Mouse (Mus musculus) embryonic facial prominence, embryonic 14.5 days (tissue): ENCODE measurements around the gene Dock3. TPM values are rescaled to one million over a fixed set of nuclear protein-coding genes. Genes with fewer than 3 reads are reported as not detected.

Source experiments
- ATAC-seq: fragments of 200-750 bp; cut with Nextera tagmentation; 2 replicates; pipeline ENCODE4 v1.8.0; 2017; ENCODE audit warnings: low read depth, moderate number of reproducible peaks, moderate TSS enrichment
- DNase-seq: peaks from one replicate; pipeline ENCODE4 v3.0.0-alpha.2; 2015; ENCODE audit warnings: low spot score
- H3K27ac ChIP-seq: fragments of 300-500 bp; sonication (generic); replicated peaks from 2 replicates; pipeline ENCODE4 v1.5.1; 2014; ENCODE audit warnings: low read depth, mild to moderate bottlenecking, low read length, moderate library complexity
- H3K27me3 ChIP-seq: fragments of 300-500 bp; sonication (generic); replicated peaks from 2 replicates; pipeline ENCODE4 v1.6.1; 2014; ENCODE audit warnings: low read length; ENCODE audit not compliant: control insufficient read depth, insufficient read depth
- H3K36me3 ChIP-seq: fragments of 300-500 bp; sonication (generic); 2 replicates; pipeline ENCODE4 v1.6.1; 2014; ENCODE audit warnings: low read length, mixed read lengths; ENCODE audit not compliant: control insufficient read depth, insufficient read depth
- H3K4me1 ChIP-seq: fragments of 300-500 bp; sonication (generic); 2 replicates; pipeline ENCODE4 v1.6.1; 2014; ENCODE audit warnings: antibody characterized with exemption, low read length; ENCODE audit not compliant: control insufficient read depth, insufficient read depth
- H3K4me2 ChIP-seq: fragments of 300-500 bp; sonication (generic); 2 replicates; pipeline ENCODE4 v1.6.1; 2014; ENCODE audit warnings: low read depth, mild to moderate bottlenecking, low read length, moderate library complexity, mixed read lengths
- H3K4me3 ChIP-seq: fragments of 300-500 bp; sonication (generic); 2 replicates; pipeline ENCODE4 v1.5.1; 2014; ENCODE audit warnings: low read depth, mild to moderate bottlenecking, low read length
- H3K9ac ChIP-seq: fragments of 300-500 bp; sonication (generic); 2 replicates; pipeline ENCODE4 v1.6.1; 2014; ENCODE audit warnings: low read depth, mild to moderate bottlenecking, low read length, moderate library complexity, mixed read lengths
- H3K9me3 ChIP-seq: fragments of 300-500 bp; sonication (generic); 2 replicates; pipeline ENCODE4 v1.6.1; 2016; ENCODE audit warnings: low read length; ENCODE audit not compliant: control insufficient read depth
- WGBS: fragments of 180-500 bp; shearing (Covaris S2); extraction: QIAGEN DNeasy Blood & Tissue Kit; methylation state at CpG from one replicate; pipeline ENCODE4 v1.1.7; 2014; 5-methylcytosine and 5-hydroxymethylcytosine counted together
- polyA plus RNA-seq: library from polyadenylated mRNA; unstranded; fragments of >200 nt; fragmentation: Nextera tagmentation; extraction: Ambion mirVana; gene quantifications from 2 replicates; pipeline ENCODE4 v1.2.1, GENCODE M21; 2014

Dock3 gene
- polyA plus RNA-seq, 1 experiment from 2014 or later, result 1.7 TPM

- Histone ChIP-seq H3K4me2 (peak overlapping the region; percentile 87), H3K36me3 (peaks cover 31% of the 10 kb centered on the region), H3K4me1 (peaks cover 15% of the 10 kb centered on the region), H3K9me3 (no peaks in the 10 kb centered on the region), H3K9ac (peak overlapping the region; percentile 77), H3K27me3 (no peaks in the 10 kb centered on the region), H3K27ac (peak overlapping the region; percentile 91), H3K4me3 (peak overlapping the region; percentile 87)
- 0% methylated on average over 9 of the region's 9 CpGs for WGBS
- ATAC-seq (no peak), DNase-seq (no peak)
Observed at GRCm38 (mm10) chr9:106892552-106892875, 339.2 kb downstream of the Dock3 start.

GRCm38 (mm10) chr9:106891829-106892551, 339.7 kb downstream of the Dock3 start, which contains the start of gene Manf:
Gene Manf (minus strand): TSS chr9:106891979.
- Histone ChIP-seq H3K9ac (peak within 1 kb of the TSS; percentile 96), H3K9me3 (no peaks in the 10 kb centered on the region), H3K36me3 (peaks cover 32% of the 10 kb centered on the region), H3K4me3 (peak within 1 kb of the TSS; percentile 87), H3K4me2 (peak within 1 kb of the TSS; percentile 87), H3K27me3 (no peaks in the 10 kb centered on the region), H3K27ac (peak within 1 kb of the TSS; percentile 91), H3K4me1 (peaks cover 17% of the 10 kb centered on the region)
- peak; percentile 99 for DNase-seq
- under 1% methylated on average over 57 of the region's 59 CpGs for WGBS
- ATAC-seq, result peak; percentile 99

- Histone ChIP-seq H3K9ac (peak overlapping the region; percentile 96), H3K9me3 (no peaks in the 10 kb centered on the region), H3K4me3 (peak overlapping the region; percentile 87), H3K36me3 (peaks cover 32% of the 10 kb centered on the region), H3K4me2 (peak overlapping the region; percentile 71), H3K4me1 (peaks cover 17% of the 10 kb centered on the region), H3K27me3 (no peaks in the 10 kb centered on the region), H3K27ac (peak overlapping the region; percentile 87)
- peak; percentile 13 for DNase-seq
- under 1% methylated on average over 17 of the region's 17 CpGs for WGBS
- ATAC-seq, result no peak
Observed at GRCm38 (mm10) chr9:106891341-106891741, 340.4 kb downstream of the Dock3 start.

- no peak for ATAC-seq
- peaks cover 32% of the 10 kb centered on the region for H3K36me3 ChIP-seq
- WGBS, result 61% methylated on average over 8 of the region's 8 CpGs
- H3K4me3 ChIP-seq, result peak overlapping the region; percentile 87
- DNase-seq, result no peak
- H3K27ac ChIP-seq, result 0 out of 2 replicates have a peak overlapping the region, but pooled peaks have one; percentile 87
- H3K9me3 ChIP-seq, result no peaks in the 10 kb centered on the region
- no peaks in the 10 kb centered on the region for H3K27me3 ChIP-seq
- peaks cover 18% of the 10 kb centered on the region for H3K4me1 ChIP-seq
- H3K4me2 ChIP-seq, result peak overlapping the region; percentile 71
- H3K9ac ChIP-seq, result peak overlapping the region; percentile 96
Observed at GRCm38 (mm10) chr9:106890496-106891240, 341.0 kb downstream of the Dock3 start.

- Histone ChIP-seq H3K27me3 (no peaks in the 10 kb centered on the region), H3K36me3 (peaks cover 39% of the 10 kb centered on the region), H3K4me3 (no peak overlapping the region), H3K9me3 (no peaks in the 10 kb centered on the region), H3K27ac (no peak overlapping the region), H3K4me2 (no peak overlapping the region), H3K9ac (no peak overlapping the region), H3K4me1 (peaks cover 31% of the 10 kb centered on the region)
- WGBS, result 84% methylated on average over 9 of the region's 9 CpGs
- no peak for DNase-seq
- ATAC-seq, result no peak
Observed at GRCm38 (mm10) chr9:106889321-106889720, 342.4 kb downstream of the Dock3 start.

GRCm38 (mm10) chr9:106888346-106888745, 343.4 kb downstream of the Dock3 start:
- Histone ChIP-seq H3K9me3 (no peaks in the 10 kb centered on the region), H3K9ac (no peak overlapping the region), H3K27me3 (no peaks in the 10 kb centered on the region), H3K27ac (no peak overlapping the region), H3K4me1 (peaks cover 38% of the 10 kb centered on the region), H3K4me3 (no peak overlapping the region), H3K4me2 (no peak overlapping the region), H3K36me3 (peaks cover 47% of the 10 kb centered on the region)
- no peak for ATAC-seq
- DNase-seq, result no peak
- 90% methylated on average over 3 of the region's 3 CpGs for WGBS

- Histone ChIP-seq H3K4me2 (peak within 1 kb of the TSS; percentile 92), H3K36me3 (peaks cover 60% of the 10 kb centered on the region), H3K4me1 (peaks cover 39% of the 10 kb centered on the region), H3K9me3 (no peaks in the 10 kb centered on the region), H3K9ac (peak within 1 kb of the TSS; percentile 99), H3K4me3 (peak within 1 kb of the TSS; percentile 91), H3K27me3 (no peaks in the 10 kb centered on the region), H3K27ac (peak within 1 kb of the TSS; percentile 89)
- peak; percentile 99 for DNase-seq
- peak; percentile 69 for ATAC-seq
- 7% methylated on average over 26 of the region's 101 CpGs for WGBS
Observed at GRCm38 (mm10) chr9:106886828-106887702, 344.6 kb downstream of the Dock3 start, which contains the start of gene Rbm15b. Gene Rbm15b (minus strand): TSS chr9:106887428.
